Mouse (Mus musculus) ES-Bruce4 (cell line): Measurements from ENCODE around the gene Gm49320. TPM values are rescaled to one million over a fixed set of nuclear protein-coding genes. Genes with fewer than 3 reads are reported as not detected.

Source experiments
- H3K27ac ChIP-seq: 2 replicates; pipeline ENCODE4 v1.5.1; 2012; ENCODE audit warnings: low read length, inconsistent platforms; ENCODE audit not compliant: insufficient read depth
- H3K27me3 ChIP-seq: 2 replicates; pipeline ENCODE4 v1.6.1; 2012; ENCODE audit warnings: mild to moderate bottlenecking, low read length, inconsistent platforms; ENCODE audit not compliant: control insufficient read depth, poor library complexity, insufficient read depth, severe bottlenecking
- H3K36me3 ChIP-seq: 2 replicates; pipeline ENCODE4 v1.6.1; 2012; ENCODE audit warnings: inconsistent platforms, mild to moderate bottlenecking, low read length, moderate library complexity; ENCODE audit not compliant: control insufficient read depth, poor library complexity, insufficient read depth, severe bottlenecking
- H3K4me1 ChIP-seq: one replicate; pipeline ENCODE4 v1.8.1; 2011; ENCODE audit warnings: low read length; ENCODE audit not compliant: control insufficient read depth, insufficient read depth
- H3K4me3 ChIP-seq: 2 replicates; pipeline ENCODE4 v1.5.1; 2011; ENCODE audit warnings: low read depth, mild to moderate bottlenecking, low read length
- H3K9ac ChIP-seq: 2 replicates; pipeline ENCODE4 v1.6.1; 2012; ENCODE audit warnings: low read depth, mild to moderate bottlenecking, inconsistent platforms; ENCODE audit not compliant: poor library complexity, severe bottlenecking
- H3K9me3 ChIP-seq: replicated peaks from 2 replicates; pipeline ENCODE4 v1.6.1; 2012; ENCODE audit warnings: mild to moderate bottlenecking, low read length, inconsistent platforms; ENCODE audit not compliant: control insufficient read depth, poor library complexity, insufficient read depth, severe bottlenecking
- CTCF ChIP-seq: IDR thresholded peaks from one replicate; pipeline ENCODE4 v1.8.1; 2011; ENCODE audit warnings: low read depth, low read length
- EP300 ChIP-seq: IDR thresholded peaks from 2 replicates; pipeline ENCODE4 v1.6.1; 2011; ENCODE audit warnings: low read depth, low read length; ENCODE audit not compliant: insufficient read depth
- POLR2A ChIP-seq: IDR thresholded peaks from one replicate; pipeline ENCODE4 v1.8.1; 2011; ENCODE audit warnings: low read length; ENCODE audit not compliant: insufficient read depth
- polyA plus RNA-seq: library from polyadenylated mRNA; stranded (reverse); fragments of >200 nt; gene quantifications from 2 replicates; pipeline ENCODE4 v1.2.4, GENCODE M21; 2011; ENCODE audit warnings: low read depth; ENCODE audit not compliant: missing spikeins, insufficient read depth, insufficient read length

Gene Gm49320
- polyA plus RNA-seq, 1 experiment: 0.33 TPM

GRCm38 (mm10) chr8:4212809-4213209, 25.9 kb upstream of the Gm49320 start:
- Histone ChIP-seq H3K27me3 (no peaks in the 10 kb centered on the region; the same call in 1 of the 2 replicates), H3K36me3 (no peaks in the 10 kb centered on the region), H3K9me3 (no peaks in the 10 kb centered on the region), H3K4me3 (peak overlapping the region; percentile 23), H3K9ac (no peak overlapping the region), H3K4me1 (peaks cover 4% of the 10 kb centered on the region), H3K27ac (no peak overlapping the region)
- TF ChIP-seq CTCF (no peak), POLR2A (no peak), EP300 (no peak)

- 0 out of 2 replicates have a peak overlapping the region, but pooled peaks have one; percentile 7 for H3K9ac ChIP-seq
- no peak overlapping the region for H3K27ac ChIP-seq
- no peaks in the 10 kb centered on the region for H3K9me3 ChIP-seq
- peaks cover 4% of the 10 kb centered on the region for H3K4me1 ChIP-seq
- peak overlapping the region; percentile 26 for H3K4me3 ChIP-seq
- H3K36me3 ChIP-seq: no peaks in the 10 kb centered on the region
- TF ChIP-seq EP300 (no peak), CTCF (no peak), POLR2A (no peak)
- H3K27me3 ChIP-seq: no peaks in the 10 kb centered on the region; the same call in 1 of the 2 replicates
These were observed 25.3 kb upstream of the Gm49320 start for GRCm38 (mm10) chr8:4213210-4214005.

- Histone ChIP-seq H3K27ac (no peak overlapping the region), H3K9ac (0 out of 2 replicates have a peak overlapping the region, but pooled peaks have one; percentile 7)
These were observed 24.4 kb upstream of the Gm49320 start for GRCm38 (mm10) chr8:4214006-4214980.

GRCm38 (mm10) chr8:4216296-4216695, 22.4 kb upstream of the Gm49320 start:
- Histone ChIP-seq H3K27ac (no peak overlapping the region), H3K9me3 (no peaks in the 10 kb centered on the region), H3K4me1 (peaks cover 4% of the 10 kb centered on the region), H3K27me3 (no peaks in the 10 kb centered on the region; the same call in 1 of the 2 replicates), H3K36me3 (no peaks in the 10 kb centered on the region), H3K4me3 (peak overlapping the region; percentile 66), H3K9ac (peak overlapping the region; percentile 65)
- TF ChIP-seq POLR2A: no peak

More at GRCm38 (mm10) chr8:4214006-4214980, 24.4 kb upstream of the Gm49320 start:
- Histone ChIP-seq H3K27me3 (no peaks in the 10 kb centered on the region; the same call in 1 of the 2 replicates), H3K9me3 (no peaks in the 10 kb centered on the region), H3K4me3 (peak overlapping the region; percentile 26), H3K36me3 (no peaks in the 10 kb centered on the region), H3K4me1 (peaks cover 4% of the 10 kb centered on the region)
- TF ChIP-seq EP300: no peak
- TF ChIP-seq CTCF: no peak
- no peak for TF ChIP-seq POLR2A

GRCm38 (mm10) chr8:4216791-4217621, 21.7 kb upstream of the Gm49320 start, which contains the start of gene Prr36:
Prr36 (minus strand) TSS chr8:4217459.
- H3K27me3 ChIP-seq: no peaks in the 10 kb centered on the region; the same call in 1 of the 2 replicates
- TF ChIP-seq POLR2A (no peak), CTCF (no peak), EP300 (no peak)
- H3K36me3 ChIP-seq: no peaks in the 10 kb centered on the region
- H3K4me1 ChIP-seq: peaks cover 4% of the 10 kb centered on the region
- H3K27ac ChIP-seq: no peak within 1 kb of the TSS
- H3K4me3 ChIP-seq: peak within 1 kb of the TSS; percentile 66
- no peaks in the 10 kb centered on the region for H3K9me3 ChIP-seq
- peak within 1 kb of the TSS; percentile 65 for H3K9ac ChIP-seq
